Mouse (Mus musculus): Measurements from ENCODE around the gene Lpp. TPM values are rescaled to one million over a fixed set of nuclear protein-coding genes. Genes with fewer than 3 reads are reported as not detected.

The Lpp gene
- polyA plus RNA-seq, 1 experiment, result 10.5 TPM

DNA sequence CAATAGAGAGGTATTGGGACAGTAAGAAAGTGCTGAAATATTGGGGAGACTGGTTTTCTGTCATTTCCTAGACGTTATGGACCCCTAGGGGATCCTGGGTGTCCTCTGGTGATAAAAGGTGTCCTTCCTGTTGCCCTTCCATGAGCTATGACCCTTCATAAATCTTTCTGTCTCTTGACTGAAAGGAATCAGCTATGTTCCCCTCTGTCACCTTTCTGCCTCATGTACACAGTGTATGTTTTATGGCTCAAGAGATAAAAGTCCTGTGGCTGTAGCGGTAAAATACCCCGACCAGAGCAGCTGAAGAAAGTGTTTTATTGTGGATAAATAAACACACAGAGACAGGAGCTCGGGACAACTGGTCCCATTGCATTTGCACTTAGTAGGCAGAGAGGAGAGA, 5.2 kb downstream of the Lpp start:
- no peak for TF ChIP-seq CTCF (IDR thresholded peaks at IDR 0.05; ENCODE audit: low read depth, low read length)
- TF ChIP-seq POLR2A (IDR thresholded peaks at IDR 0.05; ENCODE audit: borderline replicate concordance, low read depth, low read length), result no peak
- no peak overlapping the region for H3K4me3 ChIP-seq (ENCODE audit: insufficient read depth, low read length)
- H3K4me1 ChIP-seq (ENCODE audit: control insufficient read depth, insufficient read depth, low read length), result peaks cover 6% of the 10 kb centered on the region; the same call in 1 of the 2 replicates
- no peak overlapping the region for H3K27ac ChIP-seq (ENCODE audit: insufficient read depth, low read depth, low read length)

DNA sequence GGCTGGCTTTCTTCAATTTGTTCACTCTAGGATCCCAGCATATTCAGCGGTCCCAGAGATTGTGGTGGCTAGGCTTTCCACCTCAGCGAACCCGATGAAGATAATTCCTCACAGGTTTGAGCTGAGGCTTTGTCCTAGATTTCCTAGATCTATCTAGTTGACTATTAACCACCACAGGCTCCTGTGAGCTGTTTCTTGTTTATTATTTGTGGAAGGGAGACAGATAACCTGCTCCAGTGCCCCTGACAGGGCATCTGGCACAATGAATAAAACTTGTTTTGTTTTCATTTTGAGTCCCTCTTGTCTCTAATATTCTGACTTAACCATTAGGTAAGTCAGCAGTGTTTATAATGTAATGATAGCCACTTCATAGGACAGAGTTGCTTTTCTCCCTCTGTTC, 5.6 kb downstream of the Lpp start:
- Histone ChIP-seq H3K4me3 (ENCODE audit: insufficient read depth, low read length) (no peak overlapping the region), H3K27ac (ENCODE audit: insufficient read depth, low read depth, low read length) (no peak overlapping the region), H3K4me1 (ENCODE audit: control insufficient read depth, insufficient read depth, low read length) (peaks cover 6% of the 10 kb centered on the region; the same call in 1 of the 2 replicates)
- TF ChIP-seq CTCF (IDR thresholded peaks at IDR 0.05; ENCODE audit: low read depth, low read length) (no peak), POLR2A (IDR thresholded peaks at IDR 0.05; ENCODE audit: borderline replicate concordance, low read depth, low read length) (no peak)

DNA sequence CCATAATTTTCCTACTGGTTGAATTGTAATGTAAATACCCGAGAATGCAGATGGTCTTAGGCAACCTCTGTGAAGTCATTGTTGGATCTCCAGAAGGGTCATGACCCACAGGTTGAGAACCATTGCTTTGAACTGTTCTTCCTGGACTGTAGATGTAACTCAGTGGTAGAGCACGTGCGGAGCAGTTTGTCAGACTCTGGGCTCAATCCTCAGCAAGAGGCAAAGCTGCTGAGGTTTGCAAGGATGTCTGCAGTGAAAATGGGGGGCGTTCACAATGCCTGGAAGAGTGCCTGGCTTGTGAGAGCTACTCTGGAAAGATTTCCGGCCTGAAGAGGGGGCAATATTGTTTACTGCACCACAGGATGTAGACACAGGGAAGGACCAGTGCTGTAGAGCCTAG, 6.2 kb downstream of the Lpp start:
- Histone ChIP-seq H3K27ac (ENCODE audit: insufficient read depth, low read depth, low read length) (no peak overlapping the region), H3K4me3 (ENCODE audit: insufficient read depth, low read length) (no peak overlapping the region), H3K4me1 (ENCODE audit: control insufficient read depth, insufficient read depth, low read length) (peaks cover 2% of the 10 kb centered on the region; the same call in 1 of the 2 replicates)
- TF ChIP-seq POLR2A (IDR thresholded peaks at IDR 0.05; ENCODE audit: borderline replicate concordance, low read depth, low read length) (no peak), CTCF (IDR thresholded peaks at IDR 0.05; ENCODE audit: low read depth, low read length) (no peak)

DNA sequence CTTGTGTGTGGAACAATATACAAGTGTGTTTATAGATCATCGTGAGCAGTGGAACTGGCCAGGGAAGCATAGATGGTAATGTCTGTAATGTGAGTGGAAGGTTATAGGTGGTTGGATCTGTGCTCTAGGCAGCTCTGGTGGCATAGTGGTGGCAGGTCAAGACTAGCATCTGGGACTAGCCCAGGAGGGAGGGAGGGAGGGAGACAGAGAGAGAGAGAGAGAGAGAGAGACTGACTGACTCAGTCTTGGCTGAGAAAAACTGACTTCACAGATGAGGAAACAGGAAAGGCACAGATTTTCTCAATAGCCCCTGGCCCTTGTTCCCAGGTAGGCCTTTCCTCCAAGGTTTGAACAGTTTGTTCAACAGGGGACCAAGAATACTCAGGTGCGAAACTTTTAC, 7.5 kb downstream of the Lpp start:
- Histone ChIP-seq H3K27ac (ENCODE audit: insufficient read depth, low read depth, low read length) (no peak overlapping the region), H3K4me1 (ENCODE audit: control insufficient read depth, insufficient read depth, low read length) (no peaks in the 10 kb centered on the region), H3K4me3 (ENCODE audit: insufficient read depth, low read length) (no peak overlapping the region)
- TF ChIP-seq POLR2A (IDR thresholded peaks at IDR 0.05; ENCODE audit: borderline replicate concordance, low read depth, low read length) (no peak), CTCF (IDR thresholded peaks at IDR 0.05; ENCODE audit: low read depth, low read length) (no peak)

DNA sequence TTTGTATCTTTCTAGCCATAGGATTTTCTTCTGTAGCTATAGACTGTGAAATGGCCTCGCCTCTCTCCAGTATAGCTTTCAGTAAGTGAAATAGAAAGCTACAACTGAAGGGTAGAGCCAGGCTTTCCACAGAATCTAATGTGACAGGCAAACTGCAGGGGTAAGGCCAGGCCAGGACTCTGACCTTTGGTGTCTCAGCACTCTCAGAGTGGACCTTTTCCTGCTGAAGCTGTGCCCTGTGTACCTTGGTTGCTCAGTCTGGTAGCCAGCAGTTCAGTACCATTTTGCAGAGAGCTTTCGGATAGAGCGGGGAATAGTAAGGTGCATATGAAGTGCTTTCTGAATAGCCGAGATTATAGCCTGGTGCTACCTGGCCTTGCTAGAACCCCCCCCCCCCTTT, 9.5 kb downstream of the Lpp start:
- no peaks in the 10 kb centered on the region for H3K4me1 ChIP-seq (ENCODE audit: control insufficient read depth, insufficient read depth, low read length)

DNA sequence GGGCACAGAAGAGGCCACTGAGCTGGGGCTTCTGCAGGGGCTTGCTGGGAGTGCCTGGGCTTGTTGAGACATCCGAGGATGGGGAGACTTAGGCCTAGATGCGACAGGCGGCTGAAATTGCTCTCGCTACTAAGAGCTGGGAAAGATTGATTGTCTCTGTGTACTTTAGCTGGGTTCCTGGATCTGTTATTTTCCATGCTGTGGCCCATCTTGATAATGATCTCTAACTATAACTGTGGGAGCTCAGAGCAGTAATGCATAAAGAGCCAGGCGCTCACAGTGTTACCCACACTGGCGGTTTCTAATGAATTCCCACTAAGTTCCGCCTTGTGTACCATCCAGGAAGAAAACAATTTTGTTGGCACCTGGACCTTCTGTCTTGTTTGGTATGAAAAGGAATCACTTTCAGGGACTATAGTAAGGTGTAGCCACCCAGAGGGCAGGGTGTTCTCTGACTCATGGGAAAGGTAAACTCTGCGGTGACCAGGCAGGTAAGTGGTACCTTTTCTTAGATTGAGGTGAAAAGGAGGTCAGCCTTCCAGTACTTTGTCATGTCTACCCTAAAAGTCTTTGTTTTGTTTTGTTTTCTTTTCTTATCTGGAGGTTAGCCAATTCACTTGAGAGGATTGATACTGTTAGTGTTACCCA, 10.6 kb downstream of the Lpp start:
- Histone ChIP-seq H3K4me1 (ENCODE audit: control insufficient read depth, insufficient read depth, low read length) (no peaks in the 10 kb centered on the region), H3K27ac (ENCODE audit: insufficient read depth, low read depth, low read length) (no peak overlapping the region), H3K4me3 (ENCODE audit: insufficient read depth, low read length) (no peak overlapping the region)
- no peak for TF ChIP-seq CTCF (IDR thresholded peaks at IDR 0.05; ENCODE audit: low read depth, low read length)
- TF ChIP-seq POLR2A (IDR thresholded peaks at IDR 0.05; ENCODE audit: borderline replicate concordance, low read depth, low read length), result no peak

More for the DNA sequence above, 9.5 kb downstream of the Lpp start:
- no peak overlapping the region for H3K27ac ChIP-seq (ENCODE audit: insufficient read depth, low read depth, low read length)
- no peak overlapping the region for H3K4me3 ChIP-seq (ENCODE audit: insufficient read depth, low read length)
- TF ChIP-seq CTCF (IDR thresholded peaks at IDR 0.05; ENCODE audit: low read depth, low read length) (no peak), POLR2A (IDR thresholded peaks at IDR 0.05; ENCODE audit: borderline replicate concordance, low read depth, low read length) (no peak)

DNA sequence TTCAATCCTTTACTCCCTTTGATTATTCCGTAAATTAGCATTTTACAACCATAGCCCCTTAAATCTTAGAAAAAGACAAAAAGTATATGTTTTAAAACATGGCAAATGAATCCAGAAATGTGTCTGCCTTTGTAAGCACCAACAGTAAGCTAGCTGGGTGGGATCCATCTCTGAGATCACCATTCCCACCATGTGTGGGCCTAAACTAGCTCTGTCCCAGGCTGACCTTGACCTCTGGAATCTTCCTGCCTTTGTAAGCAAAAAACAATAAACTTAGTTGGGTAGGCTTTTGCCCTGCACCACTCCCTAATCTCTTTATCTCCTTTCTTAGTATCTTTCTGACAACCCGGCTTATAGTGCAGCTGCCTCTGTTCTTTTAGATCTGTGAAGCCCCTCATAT, 13.2 kb downstream of the Lpp start:
- H3K27ac ChIP-seq (ENCODE audit: insufficient read depth, low read depth, low read length), result no peak overlapping the region
- no peak overlapping the region for H3K4me3 ChIP-seq (ENCODE audit: insufficient read depth, low read length)
- TF ChIP-seq CTCF (IDR thresholded peaks at IDR 0.05; ENCODE audit: low read depth, low read length) (no peak), POLR2A (IDR thresholded peaks at IDR 0.05; ENCODE audit: borderline replicate concordance, low read depth, low read length) (no peak)
- H3K4me1 ChIP-seq (ENCODE audit: control insufficient read depth, insufficient read depth, low read length), result no peaks in the 10 kb centered on the region

DNA sequence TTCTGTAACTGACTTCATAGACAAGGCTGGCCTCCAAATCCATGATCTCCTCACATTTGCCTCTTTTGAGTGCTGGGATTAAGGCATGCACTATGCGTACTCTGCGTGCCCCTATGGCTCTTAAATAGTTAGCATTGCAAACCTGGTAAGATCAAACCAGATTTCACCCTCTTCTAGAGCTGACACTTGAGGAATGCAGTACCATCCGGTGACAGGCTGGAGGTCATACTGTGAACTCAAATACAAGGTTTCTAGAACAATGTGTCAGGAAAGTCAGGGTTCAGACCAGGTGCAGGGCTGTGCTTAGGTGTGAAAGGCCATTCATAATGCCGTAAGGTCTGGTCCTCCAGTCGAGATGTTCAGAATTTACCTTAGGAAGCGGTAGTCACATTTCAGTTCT, 18.0 kb downstream of the Lpp start:
- H3K27ac ChIP-seq (ENCODE audit: insufficient read depth, low read depth, low read length), result no peak overlapping the region
- TF ChIP-seq POLR2A (IDR thresholded peaks at IDR 0.05; ENCODE audit: borderline replicate concordance, low read depth, low read length) (no peak), CTCF (IDR thresholded peaks at IDR 0.05; ENCODE audit: low read depth, low read length) (no peak)
- no peak overlapping the region for H3K4me3 ChIP-seq (ENCODE audit: insufficient read depth, low read length)
- H3K4me1 ChIP-seq (ENCODE audit: control insufficient read depth, insufficient read depth, low read length), result no peaks in the 10 kb centered on the region

DNA sequence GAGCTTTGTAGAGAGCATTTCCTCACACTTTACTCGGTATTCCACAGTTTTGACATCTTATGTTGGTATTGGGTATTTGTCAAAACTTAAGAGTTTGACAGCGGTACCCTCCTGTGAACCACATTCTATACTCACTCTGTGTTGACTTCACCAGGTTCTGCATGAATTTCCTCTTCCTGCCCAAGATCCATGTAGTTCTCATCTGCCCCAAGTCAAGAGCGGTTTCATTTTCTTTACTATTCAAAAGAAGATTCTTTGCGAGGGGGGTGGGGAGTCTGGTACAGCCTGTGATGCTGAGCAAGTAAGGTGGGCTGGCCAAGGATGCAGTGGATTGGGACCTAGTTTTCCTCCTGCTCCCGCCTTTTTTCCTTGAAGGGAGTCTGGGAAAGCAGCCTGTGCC, 18.9 kb downstream of the Lpp start:
- no peak for TF ChIP-seq POLR2A (IDR thresholded peaks at IDR 0.05; ENCODE audit: borderline replicate concordance, low read depth, low read length)
- no peak for TF ChIP-seq CTCF (IDR thresholded peaks at IDR 0.05; ENCODE audit: low read depth, low read length)

DNA sequence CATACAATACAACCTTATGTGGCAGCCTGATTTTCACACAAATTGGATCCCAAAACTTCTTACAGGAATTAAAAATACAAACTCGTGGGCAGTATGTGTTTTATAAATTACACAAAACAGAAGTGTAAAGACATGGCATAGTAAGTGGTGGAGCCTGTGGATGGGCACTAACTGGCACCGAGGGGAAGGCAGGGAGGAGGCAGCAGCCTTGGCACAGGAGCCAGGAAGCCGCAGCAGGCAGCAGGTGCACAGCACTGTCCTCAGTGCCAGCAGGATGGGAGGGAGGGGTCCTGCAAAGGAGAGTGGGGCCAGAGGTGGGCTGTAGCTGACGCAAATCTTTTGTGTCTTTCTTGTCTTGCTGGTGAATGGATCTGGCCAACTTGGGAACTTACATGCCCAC, 19.8 kb downstream of the Lpp start:
- Histone ChIP-seq H3K4me3 (ENCODE audit: insufficient read depth, low read length) (no peak overlapping the region), H3K4me1 (ENCODE audit: control insufficient read depth, insufficient read depth, low read length) (no peaks in the 10 kb centered on the region), H3K27ac (ENCODE audit: insufficient read depth, low read depth, low read length) (no peak overlapping the region)
- no peak for TF ChIP-seq CTCF (IDR thresholded peaks at IDR 0.05; ENCODE audit: low read depth, low read length)
- no peak for TF ChIP-seq POLR2A (IDR thresholded peaks at IDR 0.05; ENCODE audit: borderline replicate concordance, low read depth, low read length)

More for the DNA sequence above, 18.9 kb downstream of the Lpp start:
- no peak overlapping the region for H3K27ac ChIP-seq (ENCODE audit: insufficient read depth, low read depth, low read length)
- no peaks in the 10 kb centered on the region for H3K4me1 ChIP-seq (ENCODE audit: control insufficient read depth, insufficient read depth, low read length)
- no peak overlapping the region for H3K4me3 ChIP-seq (ENCODE audit: insufficient read depth, low read length)

Measured in bone marrow macrophage, adult 2 months (primary cell).